Mouse (Mus musculus) ES-E14 (cell line): Measurements from ENCODE around the gene 2810459M11Rik. TPM values are rescaled to one million over a fixed set of nuclear protein-coding genes. Genes with fewer than 3 reads are reported as not detected.

Experiments
- DNase-seq: peaks from one replicate; pipeline ENCODE4 v3.0.0-alpha.2; 2013; ENCODE audit warnings: low read depth, low spot score
- H3K27ac ChIP-seq: 2 replicates; pipeline ENCODE4 v1.5.1; 2012; ENCODE audit warnings: low read depth, mild to moderate bottlenecking, low read length, moderate library complexity, mixed read lengths; ENCODE audit not compliant: poor library complexity, insufficient read depth, severe bottlenecking
- H3K36me3 ChIP-seq: 2 replicates; pipeline ENCODE4 v1.6.1; 2012; ENCODE audit warnings: mild to moderate bottlenecking, low read length, moderate library complexity, mixed read lengths; ENCODE audit not compliant: control insufficient read depth, poor library complexity, insufficient read depth, severe bottlenecking
- H3K4me1 ChIP-seq, 2 experiments: fragments of 150-350 bp in 1 of 2; sonication (generic) in 1 of 2; 2 replicates each; pipeline ENCODE4 v1.6.1; 2012; ENCODE audit warnings: low read length in 2 of 2, mild to moderate bottlenecking in 1 of 2, mixed read lengths in 1 of 2; ENCODE audit not compliant: control insufficient read depth in 2 of 2, insufficient read depth in 2 of 2, poor library complexity in 1 of 2
- H3K4me3 ChIP-seq, 2 experiments: fragments of 150-350 bp in 1 of 2; sonication (generic) in 1 of 2; 2 replicates each; pipeline ENCODE4 v1.5.1; 2012; ENCODE audit warnings: low read length in 2 of 2, low read depth in 1 of 2, mild to moderate bottlenecking in 1 of 2, mixed read lengths in 1 of 2; ENCODE audit not compliant: insufficient read depth in 1 of 2, poor library complexity in 1 of 2, severe bottlenecking in 1 of 2
- H3K9ac ChIP-seq: 2 replicates; pipeline ENCODE4 v1.6.1; 2012; ENCODE audit warnings: low read depth, mild to moderate bottlenecking, low read length, mixed read lengths; ENCODE audit not compliant: poor library complexity, insufficient read depth, severe bottlenecking
- H3K9me3 ChIP-seq: fragments of 150-350 bp; sonication (generic); 2 replicates; pipeline ENCODE4 v1.6.1; 2012; ENCODE audit warnings: low read depth, mild to moderate bottlenecking, low read length; ENCODE audit not compliant: control insufficient read depth, insufficient read depth
- CHD2 ChIP-seq: IDR thresholded peaks from 2 replicates; pipeline ENCODE4 v1.6.1; 2014; ENCODE audit warnings: mild to moderate bottlenecking, low read depth, low read length, inconsistent platforms
- HCFC1 ChIP-seq: IDR thresholded peaks from 2 replicates; pipeline ENCODE4 v1.6.1; 2012; ENCODE audit warnings: low read length, inconsistent platforms, borderline replicate concordance; ENCODE audit not compliant: insufficient read depth
- MAFK ChIP-seq: IDR thresholded peaks from 2 replicates; pipeline ENCODE4 v1.6.1; 2014; ENCODE audit warnings: mild to moderate bottlenecking, low read depth, low read length, inconsistent platforms; ENCODE audit not compliant: insufficient read depth
- ZC3H11A ChIP-seq: IDR thresholded peaks from 2 replicates; pipeline ENCODE4 v1.6.1; 2012; ENCODE audit warnings: low read depth, mild to moderate bottlenecking, inconsistent platforms, low read length, borderline replicate concordance
- ZNF384 ChIP-seq: IDR thresholded peaks from 2 replicates; pipeline ENCODE4 v1.6.1; 2012; ENCODE audit warnings: low read depth, low read length, inconsistent platforms
- in situ Hi-C, 2 experiments: fragments of 600-800 bp; cut with MboI; formaldehyde crosslinking; loops; one replicate each; pipeline ENCODE4 v1.15.1; 2025; ENCODE audit warnings: low sequenced_read_pairs in 2 of 2, inconsistent platforms in 1 of 2; ENCODE audit not compliant: unreplicated experiment in 2 of 2
- total RNA-seq: library from RNA; depleted of rRNA; stranded (reverse); fragments of 300-350 nt; gene quantifications from 2 replicates; pipeline ENCODE4 v1.2.3, GENCODE M21; 2012; rRNA removed

2810459M11Rik gene
- total RNA-seq, 1 experiment, result 0.67 TPM

- no peaks in the 10 kb centered on the region for H3K9me3 ChIP-seq
- H3K9ac ChIP-seq, result no peak overlapping the region
- DNase-seq, result no peak
- in situ Hi-C loops, result no loop called here
- no peaks in the 10 kb centered on the region for H3K4me1 ChIP-seq
- H3K27ac ChIP-seq, result no peak overlapping the region
- no peak overlapping the region for H3K4me3 ChIP-seq
- TF ChIP-seq CHD2 (no peak), ZC3H11A (no peak), ZNF384 (no peak), HCFC1 (no peak), MAFK (no peak)
- peaks cover 22% of the 10 kb centered on the region for H3K36me3 ChIP-seq
Observed at GRCm38 (mm10) chr1:86094413-86094812, 48.8 kb downstream of the 2810459M11Rik start.

GRCm38 (mm10) chr1:86105054-86105453 is 59.4 kb downstream of the 2810459M11Rik start:
- H3K9ac ChIP-seq, result no peak overlapping the region
- H3K27ac ChIP-seq, result no peak overlapping the region
- no peak for TF ChIP-seq CHD2
- no peak for TF ChIP-seq ZNF384
- TF ChIP-seq ZC3H11A, result no peak
- TF ChIP-seq MAFK, result no peak
- H3K9me3 ChIP-seq, result no peaks in the 10 kb centered on the region
- no peaks in the 10 kb centered on the region; the same call in 1 of the 2 replicates for H3K36me3 ChIP-seq
- DNase-seq, result no peak
- in situ Hi-C loops, result no loop called here
- no peak overlapping the region for H3K4me3 ChIP-seq
- no peaks in the 10 kb centered on the region for H3K4me1 ChIP-seq

Other genes with a start within 250 kb of the 2810459M11Rik start
- gene Itm2c, start 151.6 kb upstream of the 2810459M11Rik start, total RNA-seq, result 82.9 and 114 TPM in 2 replicates
- gene 4933407L21Rik, start 117.4 kb upstream of the 2810459M11Rik start, total RNA-seq, result 0.09 TPM in 1 of 2 replicates, not detected in the other
- gene Gpr55, start 84.9 kb upstream of the 2810459M11Rik start, total RNA-seq, result 0.11 and 0.18 TPM in 2 replicates
- gene Spata3, start 29.0 kb upstream of the 2810459M11Rik start, total RNA-seq, result not detected in 2 replicates
- 114 and 177 TPM in 2 replicates for gene Psmd1, start 18.5 kb downstream of the 2810459M11Rik start, total RNA-seq
- gene Htr2b, start 66.1 kb downstream of the 2810459M11Rik start, total RNA-seq, result 0.13 and 0.21 TPM in 2 replicates
- not detected in 2 replicates for gene Gm21972, start 87.8 kb downstream of the 2810459M11Rik start, total RNA-seq
- gene Armc9, start 108.9 kb downstream of the 2810459M11Rik start, total RNA-seq, result 12.6 TPM in 2 replicates